Mouse (Mus musculus): ENCODE data around the gene Unc13d. TPM values are rescaled to one million over a fixed set of nuclear protein-coding genes. Genes with fewer than 3 reads are reported as not detected.

The Unc13d gene
- polyA plus RNA-seq, 1 experiment from 2014 or later, result 1.5 TPM

- 92% methylated on average over 11 of the region's 11 CpGs for WGBS
- H3K36me3 ChIP-seq, result peaks cover 82% of the 10 kb centered on the region
- no peak overlapping the region for H3K27ac ChIP-seq (replicated peaks)
- H3K9ac ChIP-seq, result no peak overlapping the region
- ATAC-seq (ENCODE audit: extremely low read depth, insufficient number of reproducible peaks, low FRiP score, low TSS enrichment), result no peak
- no peaks in the 10 kb centered on the region for H3K9me3 ChIP-seq
- no peaks in the 10 kb centered on the region for H3K27me3 ChIP-seq (replicated peaks)
- peaks cover 27% of the 10 kb centered on the region for H3K4me1 ChIP-seq
- H3K4me2 ChIP-seq, result no peak overlapping the region
- H3K4me3 ChIP-seq, result no peak overlapping the region
Observed at GRCm38 (mm10) chr11:116059691-116060025, 18.1 kb downstream of the Unc13d start.

GRCm38 (mm10) chr11:116058868-116059690 is 18.7 kb downstream of the Unc13d start:
- ATAC-seq (ENCODE audit: extremely low read depth, insufficient number of reproducible peaks, low FRiP score, low TSS enrichment), result no peak
- no peak overlapping the region for H3K27ac ChIP-seq (replicated peaks)
- no peak overlapping the region for H3K9ac ChIP-seq
- H3K36me3 ChIP-seq, result peaks cover 88% of the 10 kb centered on the region
- WGBS, result 90% methylated on average over 17 of the region's 17 CpGs
- peaks cover 27% of the 10 kb centered on the region for H3K4me1 ChIP-seq
- no peak overlapping the region for H3K4me3 ChIP-seq
- no peak overlapping the region for H3K4me2 ChIP-seq
- H3K9me3 ChIP-seq, result no peaks in the 10 kb centered on the region
- no peaks in the 10 kb centered on the region for H3K27me3 ChIP-seq (replicated peaks)

GRCm38 (mm10) chr11:116058022-116058614 is 19.6 kb downstream of the Unc13d start:
- peaks cover 27% of the 10 kb centered on the region for H3K4me1 ChIP-seq
- peak overlapping the region; percentile 39; the same call in 1 of the 2 replicates for H3K27ac ChIP-seq (replicated peaks)
- H3K4me2 ChIP-seq, result no peak overlapping the region
- H3K9me3 ChIP-seq, result no peaks in the 10 kb centered on the region
- H3K27me3 ChIP-seq (replicated peaks), result no peaks in the 10 kb centered on the region
- peak overlapping the region; percentile 33; the same call in 1 of the 2 replicates for H3K9ac ChIP-seq
- no peak for ATAC-seq (ENCODE audit: extremely low read depth, insufficient number of reproducible peaks, low FRiP score, low TSS enrichment)
- 72% methylated on average over 12 of the region's 12 CpGs for WGBS
- H3K36me3 ChIP-seq, result peaks cover 98% of the 10 kb centered on the region
- no peak overlapping the region for H3K4me3 ChIP-seq

- ATAC-seq (ENCODE audit: extremely low read depth, insufficient number of reproducible peaks, low FRiP score, low TSS enrichment), result no peak
- 29% methylated on average over 4 of the region's 4 CpGs for WGBS
Observed at GRCm38 (mm10) chr11:116057237-116057881, 20.4 kb downstream of the Unc13d start.

GRCm38 (mm10) chr11:116055873-116056272 is 21.9 kb downstream of the Unc13d start:
- no peak for ATAC-seq (ENCODE audit: extremely low read depth, insufficient number of reproducible peaks, low FRiP score, low TSS enrichment)
- H3K4me3 ChIP-seq, result no peak overlapping the region
- H3K36me3 ChIP-seq, result peaks cover 100% of the 10 kb centered on the region
- no peak overlapping the region for H3K27ac ChIP-seq (replicated peaks)
- H3K4me2 ChIP-seq, result no peak overlapping the region
- H3K9me3 ChIP-seq, result no peaks in the 10 kb centered on the region
- no peaks in the 10 kb centered on the region for H3K27me3 ChIP-seq (replicated peaks)
- peaks cover 27% of the 10 kb centered on the region for H3K4me1 ChIP-seq
- WGBS, result 83% methylated on average over 11 of the region's 11 CpGs
- H3K9ac ChIP-seq, result no peak overlapping the region

More at GRCm38 (mm10) chr11:116057237-116057881, 20.4 kb downstream of the Unc13d start:
- H3K27me3 ChIP-seq (replicated peaks), result no peaks in the 10 kb centered on the region
- no peak overlapping the region for H3K4me2 ChIP-seq
- peaks cover 100% of the 10 kb centered on the region for H3K36me3 ChIP-seq
- H3K9me3 ChIP-seq, result no peaks in the 10 kb centered on the region
- H3K4me3 ChIP-seq, result no peak overlapping the region
- no peak overlapping the region for H3K9ac ChIP-seq
- H3K27ac ChIP-seq (replicated peaks), result peak overlapping the region; percentile 39
- H3K4me1 ChIP-seq, result peaks cover 27% of the 10 kb centered on the region

- Histone ChIP-seq H3K4me3 (no peak overlapping the region), H3K9me3 (no peaks in the 10 kb centered on the region), H3K27me3 (replicated peaks) (no peaks in the 10 kb centered on the region), H3K4me2 (no peak overlapping the region), H3K4me1 (peaks cover 26% of the 10 kb centered on the region), H3K36me3 (peaks cover 100% of the 10 kb centered on the region), H3K9ac (no peak overlapping the region; the same call in 1 of the 2 replicates), H3K27ac (replicated peaks) (no peak overlapping the region)
- WGBS, result 79% methylated on average over 9 of the region's 9 CpGs
- ATAC-seq (ENCODE audit: extremely low read depth, insufficient number of reproducible peaks, low FRiP score, low TSS enrichment), result no peak
Observed at GRCm38 (mm10) chr11:116053510-116054229, 24.1 kb downstream of the Unc13d start.

GRCm38 (mm10) chr11:116050196-116050595 is 27.6 kb downstream of the Unc13d start:
- Histone ChIP-seq H3K9ac (no peak overlapping the region), H3K27ac (replicated peaks) (no peak overlapping the region), H3K4me2 (no peak overlapping the region), H3K4me3 (no peak overlapping the region), H3K4me1 (no peaks in the 10 kb centered on the region), H3K36me3 (peaks cover 100% of the 10 kb centered on the region), H3K9me3 (no peaks in the 10 kb centered on the region), H3K27me3 (replicated peaks) (no peaks in the 10 kb centered on the region)
- ATAC-seq (ENCODE audit: extremely low read depth, insufficient number of reproducible peaks, low FRiP score, low TSS enrichment), result no peak
- WGBS, result 84% methylated on average over 4 of the region's 4 CpGs

GRCm38 (mm10) chr11:116049610-116050009 is 28.2 kb downstream of the Unc13d start:
- ATAC-seq (ENCODE audit: extremely low read depth, insufficient number of reproducible peaks, low FRiP score, low TSS enrichment), result no peak
- Histone ChIP-seq H3K9me3 (no peaks in the 10 kb centered on the region), H3K9ac (no peak overlapping the region), H3K4me2 (no peak overlapping the region), H3K4me3 (no peak overlapping the region), H3K27me3 (replicated peaks) (no peaks in the 10 kb centered on the region), H3K27ac (replicated peaks) (no peak overlapping the region), H3K36me3 (peaks cover 99% of the 10 kb centered on the region), H3K4me1 (no peaks in the 10 kb centered on the region)
- 72% methylated on average over 2 of the region's 2 CpGs for WGBS

- H3K27me3 ChIP-seq (replicated peaks), result no peaks in the 10 kb centered on the region
- H3K4me2 ChIP-seq, result no peak overlapping the region
- H3K9ac ChIP-seq, result no peak overlapping the region
- H3K27ac ChIP-seq (replicated peaks), result no peak overlapping the region
- H3K4me1 ChIP-seq, result peaks cover 7% of the 10 kb centered on the region
- H3K36me3 ChIP-seq, result peaks cover 95% of the 10 kb centered on the region
- 91% methylated on average over 6 of the region's 6 CpGs for WGBS
- no peak for ATAC-seq (ENCODE audit: extremely low read depth, insufficient number of reproducible peaks, low FRiP score, low TSS enrichment)
- no peaks in the 10 kb centered on the region for H3K9me3 ChIP-seq
- H3K4me3 ChIP-seq, result no peak overlapping the region
Observed at GRCm38 (mm10) chr11:116045173-116045572, 32.6 kb downstream of the Unc13d start.

- no peak overlapping the region for H3K4me3 ChIP-seq
- H3K9ac ChIP-seq, result no peak overlapping the region
- no peaks in the 10 kb centered on the region for H3K27me3 ChIP-seq (replicated peaks)
- ATAC-seq (ENCODE audit: extremely low read depth, insufficient number of reproducible peaks, low FRiP score, low TSS enrichment), result no peak
- peaks cover 93% of the 10 kb centered on the region for H3K36me3 ChIP-seq
- no peak overlapping the region for H3K27ac ChIP-seq (replicated peaks)
- no peak overlapping the region for H3K4me2 ChIP-seq
- no peaks in the 10 kb centered on the region for H3K9me3 ChIP-seq
- 96% methylated on average over 1 of the region's 1 CpGs for WGBS
- peaks cover 10% of the 10 kb centered on the region for H3K4me1 ChIP-seq
Observed at GRCm38 (mm10) chr11:116043286-116043685, 34.5 kb downstream of the Unc13d start.

Data from heart, embryonic 13.5 days (tissue).